Mouse (Mus musculus): Measurements from ENCODE around the gene Nrg4. TPM values are rescaled to one million over a fixed set of nuclear protein-coding genes. Genes with fewer than 3 reads are reported as not detected.

The Nrg4 gene
- polyA plus RNA-seq (2015; fragmentation: Nextera tagmentation; extraction: Ambion mirVana): 0.73 and 1.4 TPM in 2 replicates

DNA sequence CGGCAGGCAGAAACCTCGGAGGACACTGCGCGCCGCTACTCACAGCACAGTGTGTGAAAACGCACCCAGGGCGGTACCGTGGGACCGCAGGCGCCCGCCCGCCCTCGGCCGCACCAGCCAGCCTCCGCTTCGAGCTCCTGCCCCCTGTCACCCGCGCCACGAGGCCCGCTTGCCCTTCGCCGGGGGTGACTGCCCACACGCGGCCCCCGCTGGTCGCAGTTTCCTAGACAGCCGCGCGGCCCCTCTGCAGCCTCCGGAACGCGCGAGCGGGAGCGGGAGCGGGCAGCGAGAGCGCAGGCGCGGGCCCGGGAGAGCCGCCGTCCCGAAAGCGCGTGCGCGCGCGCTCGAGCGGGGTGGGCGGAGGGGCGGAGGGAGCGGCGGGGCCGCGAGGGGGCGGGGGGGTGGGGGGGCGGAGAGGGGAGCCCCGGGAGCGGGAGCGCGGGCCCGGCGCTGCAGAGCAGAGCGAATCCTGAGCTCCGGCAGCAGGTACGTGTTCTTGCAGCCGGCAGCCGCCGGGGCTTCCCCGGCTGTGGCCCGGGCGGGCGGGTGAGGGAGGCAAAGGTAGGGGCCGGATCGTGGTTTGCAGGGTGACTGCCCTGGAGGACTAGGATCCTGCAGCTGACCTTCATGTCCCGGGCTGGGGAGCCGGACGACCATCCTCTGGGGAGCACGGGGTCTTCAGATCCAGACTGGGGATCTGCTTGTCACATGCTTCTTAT, at the start of gene Nrg4, which contains the start of gene Tmem266:
Gene Nrg4, minus strand, starts transcription at position 330 of the 719 bp plus-strand sequence.
Gene Tmem266, plus strand, starts transcription at position 399 of the 719 bp plus-strand sequence.
- 0 out of 2 replicates have a peak within 1 kb of the TSS, but pooled peaks have one; percentile 26 for H3K27ac ChIP-seq
- peaks cover 62% of the 10 kb centered on the region for H3K27me3 ChIP-seq
- H3K9ac ChIP-seq: peak within 1 kb of the TSS; percentile 71
- no peaks in the 10 kb centered on the region for H3K36me3 ChIP-seq
- H3K4me2 ChIP-seq: peak within 1 kb of the TSS; percentile 93
- ATAC-seq (replicated peaks; ENCODE audit: insufficient number of reproducible peaks, insufficient read depth, low FRiP score, low read depth): peak; percentile 85
- peak within 1 kb of the TSS; percentile 74 for H3K4me3 ChIP-seq
- H3K4me1 ChIP-seq (replicated peaks): peaks cover 6% of the 10 kb centered on the region
- no peaks in the 10 kb centered on the region for H3K9me3 ChIP-seq (replicated peaks)
- WGBS: under 1% methylated on average over 74 of the region's 82 CpGs

DNA sequence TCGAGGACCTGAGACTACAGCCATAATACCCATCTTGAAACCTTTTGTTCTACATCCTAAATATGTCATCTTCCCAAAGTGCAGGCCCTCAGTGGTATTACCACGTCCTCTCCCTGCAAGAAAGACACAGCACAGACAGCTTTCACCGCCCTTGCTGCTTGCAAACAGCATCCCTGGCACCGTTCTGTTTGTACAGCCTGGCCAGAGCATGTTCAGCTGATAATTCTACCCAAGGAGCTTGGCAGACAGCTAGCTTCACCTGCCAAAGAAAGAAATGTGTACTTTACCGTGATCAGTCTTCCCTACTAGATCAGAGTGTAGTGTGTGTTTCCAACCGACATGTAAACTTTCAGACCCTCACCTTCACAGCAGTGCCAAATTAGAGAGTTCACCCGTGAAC, 45.3 kb upstream of the Nrg4 start:
- H3K4me3 ChIP-seq: no peak overlapping the region
- no peaks in the 10 kb centered on the region for H3K36me3 ChIP-seq
- no peak overlapping the region for H3K9ac ChIP-seq
- H3K4me1 ChIP-seq (replicated peaks): no peaks in the 10 kb centered on the region
- H3K9me3 ChIP-seq (replicated peaks): no peaks in the 10 kb centered on the region
- 62% methylated on average over 7 of the region's 7 CpGs for WGBS
- no peaks in the 10 kb centered on the region for H3K27me3 ChIP-seq
- no peak overlapping the region for H3K4me2 ChIP-seq
- no peak for ATAC-seq (replicated peaks; ENCODE audit: insufficient number of reproducible peaks, insufficient read depth, low FRiP score, low read depth)
- H3K27ac ChIP-seq: no peak overlapping the region

DNA sequence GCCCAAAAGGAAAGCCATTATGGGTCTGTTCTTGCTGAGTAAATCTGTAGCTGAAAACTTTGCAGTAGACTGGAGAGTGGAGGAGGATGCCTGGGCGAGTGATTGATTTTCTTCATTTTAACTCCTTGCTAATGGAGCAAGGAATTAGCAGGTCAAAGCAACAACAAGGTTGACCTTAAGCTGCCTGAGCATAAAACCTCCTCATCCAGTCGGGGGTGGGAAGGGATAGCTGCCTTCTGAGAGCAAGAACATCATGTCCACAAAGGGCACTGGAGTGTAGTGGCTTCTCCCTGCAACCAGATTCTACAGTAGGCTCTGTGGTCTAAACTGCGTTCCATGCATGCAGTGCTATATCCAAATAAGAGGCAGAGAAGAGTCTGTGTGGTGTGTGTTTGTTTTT, 41.4 kb upstream of the Nrg4 start:
- Histone ChIP-seq H3K27me3 (no peaks in the 10 kb centered on the region), H3K27ac (no peak overlapping the region), H3K4me3 (no peak overlapping the region), H3K9me3 (replicated peaks) (no peaks in the 10 kb centered on the region), H3K4me2 (no peak overlapping the region), H3K4me1 (replicated peaks) (no peaks in the 10 kb centered on the region), H3K36me3 (no peaks in the 10 kb centered on the region), H3K9ac (no peak overlapping the region)
- WGBS: 55% methylated on average over 3 of the region's 3 CpGs
- ATAC-seq (replicated peaks; ENCODE audit: insufficient number of reproducible peaks, insufficient read depth, low FRiP score, low read depth): no peak

DNA sequence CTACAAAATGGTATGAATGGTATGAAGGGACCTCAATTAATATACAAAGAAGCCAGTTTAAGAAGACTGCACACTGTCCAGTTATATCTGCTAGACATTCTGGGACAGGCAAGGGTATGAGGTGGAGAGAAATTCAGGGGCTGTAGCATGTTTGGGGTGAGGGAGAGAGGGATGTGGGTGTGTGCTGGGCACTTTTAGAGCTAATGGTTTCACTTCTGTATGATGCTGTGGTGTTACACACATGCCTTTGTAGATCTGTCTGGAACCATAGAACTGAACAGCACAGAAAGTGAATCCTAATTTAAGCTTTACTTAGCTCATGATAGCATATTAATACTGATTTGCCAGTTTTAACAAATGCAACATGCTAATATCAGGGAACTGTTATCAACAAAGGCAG, 37.1 kb upstream of the Nrg4 start:
- Histone ChIP-seq H3K36me3 (no peaks in the 10 kb centered on the region), H3K4me1 (replicated peaks) (no peaks in the 10 kb centered on the region), H3K4me2 (no peak overlapping the region), H3K9me3 (replicated peaks) (no peaks in the 10 kb centered on the region), H3K9ac (no peak overlapping the region), H3K27ac (no peak overlapping the region), H3K27me3 (no peaks in the 10 kb centered on the region), H3K4me3 (no peak overlapping the region)
- no peak for ATAC-seq (replicated peaks; ENCODE audit: insufficient number of reproducible peaks, insufficient read depth, low FRiP score, low read depth)

DNA sequence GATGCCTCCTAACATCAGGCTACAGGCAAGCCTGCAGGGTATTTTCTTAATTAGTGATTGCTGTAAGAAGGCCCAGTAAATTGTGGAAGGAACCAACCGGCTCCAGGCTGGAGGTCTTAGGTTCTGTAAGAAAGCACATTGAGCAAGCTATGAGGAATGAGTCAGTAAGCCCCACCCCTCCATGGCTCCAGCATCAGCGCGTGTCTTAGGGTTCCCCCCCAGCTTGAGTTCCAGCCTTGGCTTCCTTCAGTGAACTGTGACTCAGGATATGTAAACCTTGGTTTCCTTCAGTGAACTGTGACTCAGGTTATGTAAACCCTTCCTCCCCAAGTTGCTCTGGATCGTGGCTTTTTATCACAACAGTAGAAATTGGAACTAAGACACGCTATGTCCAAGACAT, 35.3 kb upstream of the Nrg4 start:
- Histone ChIP-seq H3K36me3 (no peaks in the 10 kb centered on the region), H3K4me3 (no peak overlapping the region), H3K9ac (no peak overlapping the region), H3K4me2 (no peak overlapping the region), H3K27me3 (no peaks in the 10 kb centered on the region), H3K27ac (no peak overlapping the region), H3K4me1 (replicated peaks) (no peaks in the 10 kb centered on the region), H3K9me3 (replicated peaks) (no peaks in the 10 kb centered on the region)
- ATAC-seq (replicated peaks; ENCODE audit: insufficient number of reproducible peaks, insufficient read depth, low FRiP score, low read depth): no peak
- WGBS: 74% methylated on average over 5 of the region's 5 CpGs

DNA sequence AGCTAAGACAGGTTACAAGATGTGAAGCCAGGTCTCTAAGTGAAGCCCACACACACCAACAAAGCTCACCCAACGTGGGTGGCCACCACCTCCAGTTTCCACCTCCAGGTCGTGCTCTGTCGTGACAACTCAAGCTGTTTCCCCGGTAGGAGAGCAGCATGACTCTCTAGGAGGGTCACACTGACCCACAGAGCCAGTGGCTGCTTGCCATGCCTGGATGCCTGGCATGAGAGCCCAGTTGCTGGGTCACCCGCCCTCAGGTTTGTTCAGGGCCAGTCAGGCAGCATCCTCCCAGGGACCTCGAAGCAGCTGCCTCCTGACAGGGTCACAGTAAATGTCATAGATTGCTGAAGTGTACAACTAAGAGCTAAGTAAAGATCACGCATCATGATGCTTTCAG, 34.2 kb upstream of the Nrg4 start:
- H3K4me3 ChIP-seq: no peak overlapping the region
- H3K4me2 ChIP-seq: no peak overlapping the region
- no peaks in the 10 kb centered on the region for H3K36me3 ChIP-seq
- H3K4me1 ChIP-seq (replicated peaks): no peaks in the 10 kb centered on the region
- H3K27me3 ChIP-seq: no peaks in the 10 kb centered on the region
- ATAC-seq (replicated peaks; ENCODE audit: insufficient number of reproducible peaks, insufficient read depth, low FRiP score, low read depth): no peak
- 52% methylated on average over 7 of the region's 7 CpGs for WGBS
- no peaks in the 10 kb centered on the region for H3K9me3 ChIP-seq (replicated peaks)
- no peak overlapping the region for H3K9ac ChIP-seq
- H3K27ac ChIP-seq: no peak overlapping the region

DNA sequence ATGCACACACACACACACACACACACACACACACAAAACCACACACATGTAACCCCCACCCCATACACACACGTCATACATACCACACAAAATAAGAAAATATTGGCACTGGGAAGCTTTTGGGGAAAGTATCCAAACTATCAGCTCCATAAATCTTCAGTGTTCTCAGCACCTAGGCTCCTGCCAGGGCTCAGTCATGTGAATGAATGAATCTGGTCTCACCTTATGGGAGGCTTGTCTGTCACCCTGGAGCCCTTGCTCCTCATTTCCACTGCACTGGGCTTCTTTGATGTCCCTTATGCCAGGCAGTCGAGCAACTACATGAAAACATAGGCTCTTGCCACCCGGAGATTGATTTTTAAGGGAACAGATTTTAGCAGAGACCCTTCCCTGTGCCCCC, 33.7 kb upstream of the Nrg4 start:
- Histone ChIP-seq H3K36me3 (no peaks in the 10 kb centered on the region), H3K9me3 (replicated peaks) (no peaks in the 10 kb centered on the region), H3K27ac (no peak overlapping the region), H3K9ac (no peak overlapping the region), H3K4me3 (no peak overlapping the region), H3K27me3 (no peaks in the 10 kb centered on the region), H3K4me1 (replicated peaks) (no peaks in the 10 kb centered on the region), H3K4me2 (no peak overlapping the region)
- ATAC-seq (replicated peaks; ENCODE audit: insufficient number of reproducible peaks, insufficient read depth, low FRiP score, low read depth): no peak
- 73% methylated on average over 3 of the region's 3 CpGs for WGBS

DNA sequence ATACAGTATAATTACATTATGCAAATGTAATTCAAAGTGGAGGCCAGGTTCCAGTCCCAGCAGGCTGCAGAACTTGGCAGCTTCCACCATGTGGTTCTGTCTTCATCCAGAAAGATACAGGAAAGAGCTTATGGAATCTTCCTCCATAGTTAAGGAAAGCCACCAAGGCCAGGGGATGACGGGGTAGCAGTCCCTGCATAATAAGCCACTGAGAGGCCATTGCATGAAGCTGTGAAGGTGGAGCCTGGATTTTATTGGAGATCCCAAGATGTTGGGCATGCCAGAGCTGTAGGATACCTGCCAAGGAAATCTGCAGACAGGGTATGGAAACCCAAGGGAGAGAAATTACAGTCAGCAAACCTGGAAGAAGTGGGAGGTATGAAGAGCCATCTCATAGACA, 30.5 kb upstream of the Nrg4 start:
- Histone ChIP-seq H3K9ac (no peak overlapping the region), H3K36me3 (no peaks in the 10 kb centered on the region), H3K9me3 (replicated peaks) (no peaks in the 10 kb centered on the region), H3K4me2 (no peak overlapping the region), H3K27me3 (no peaks in the 10 kb centered on the region), H3K27ac (no peak overlapping the region), H3K4me1 (replicated peaks) (no peaks in the 10 kb centered on the region), H3K4me3 (no peak overlapping the region)
- no peak for ATAC-seq (replicated peaks; ENCODE audit: insufficient number of reproducible peaks, insufficient read depth, low FRiP score, low read depth)
- 76% methylated on average over 1 of the region's 1 CpGs for WGBS

DNA sequence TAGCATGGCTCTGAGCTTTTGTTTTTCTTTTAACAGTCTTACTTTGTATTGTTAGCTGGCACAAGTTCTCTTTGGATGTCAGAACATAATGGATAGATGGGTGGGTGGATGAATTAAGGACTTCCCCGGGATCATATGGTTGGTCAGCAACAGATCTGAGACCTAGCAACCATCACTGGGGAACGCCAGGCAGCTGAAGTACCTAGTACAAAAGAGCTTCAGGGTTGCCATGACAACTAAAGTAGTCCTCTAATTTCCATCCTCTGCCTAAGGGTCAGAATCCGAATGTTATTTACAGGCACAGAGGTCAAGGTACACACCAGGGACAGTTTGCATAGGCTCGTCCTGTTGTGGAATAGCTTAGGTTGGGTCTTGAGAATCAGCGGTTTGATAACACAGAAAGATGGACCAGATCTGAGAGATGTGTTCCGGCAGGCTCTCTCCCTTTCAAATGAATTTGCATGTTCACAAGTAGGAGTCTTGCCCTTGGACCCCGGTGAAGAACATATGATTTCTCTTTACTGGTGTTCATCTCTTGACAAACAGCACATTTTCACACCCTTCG, 28.7 kb upstream of the Nrg4 start:
- no peak overlapping the region for H3K9ac ChIP-seq
- no peaks in the 10 kb centered on the region for H3K27me3 ChIP-seq
- no peaks in the 10 kb centered on the region for H3K4me1 ChIP-seq (replicated peaks)
- no peaks in the 10 kb centered on the region for H3K9me3 ChIP-seq (replicated peaks)
- WGBS: 71% methylated on average over 8 of the region's 8 CpGs
- H3K4me3 ChIP-seq: no peak overlapping the region
- no peak overlapping the region for H3K4me2 ChIP-seq
- H3K36me3 ChIP-seq: no peaks in the 10 kb centered on the region
- no peak overlapping the region for H3K27ac ChIP-seq
- ATAC-seq (replicated peaks; ENCODE audit: insufficient number of reproducible peaks, insufficient read depth, low FRiP score, low read depth): no peak

DNA sequence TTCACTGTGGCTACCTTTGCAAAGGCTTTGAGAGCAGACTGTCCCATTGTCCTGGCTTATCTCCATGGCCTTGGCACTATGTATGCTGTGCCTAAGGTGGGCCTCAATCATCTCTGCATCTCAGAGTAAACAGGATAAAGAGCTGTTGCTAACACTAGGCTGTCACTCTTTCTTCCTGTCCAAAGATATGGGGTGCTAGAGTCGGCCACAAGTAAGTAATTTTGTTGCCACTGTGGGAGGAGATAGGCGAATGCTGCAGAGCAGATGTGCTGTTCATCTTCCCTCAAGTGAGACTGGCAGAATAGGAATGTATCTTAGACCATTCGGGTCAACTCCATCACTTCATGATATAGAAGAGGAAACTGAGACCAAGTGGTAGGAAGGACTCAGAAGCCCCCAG, 28.0 kb upstream of the Nrg4 start:
- Histone ChIP-seq H3K9me3 (replicated peaks) (no peaks in the 10 kb centered on the region), H3K4me1 (replicated peaks) (no peaks in the 10 kb centered on the region), H3K27me3 (no peaks in the 10 kb centered on the region), H3K27ac (no peak overlapping the region), H3K4me3 (no peak overlapping the region), H3K4me2 (no peak overlapping the region), H3K9ac (no peak overlapping the region), H3K36me3 (no peaks in the 10 kb centered on the region)
- 65% methylated on average over 3 of the region's 3 CpGs for WGBS
- ATAC-seq (replicated peaks; ENCODE audit: insufficient number of reproducible peaks, insufficient read depth, low FRiP score, low read depth): no peak

DNA sequence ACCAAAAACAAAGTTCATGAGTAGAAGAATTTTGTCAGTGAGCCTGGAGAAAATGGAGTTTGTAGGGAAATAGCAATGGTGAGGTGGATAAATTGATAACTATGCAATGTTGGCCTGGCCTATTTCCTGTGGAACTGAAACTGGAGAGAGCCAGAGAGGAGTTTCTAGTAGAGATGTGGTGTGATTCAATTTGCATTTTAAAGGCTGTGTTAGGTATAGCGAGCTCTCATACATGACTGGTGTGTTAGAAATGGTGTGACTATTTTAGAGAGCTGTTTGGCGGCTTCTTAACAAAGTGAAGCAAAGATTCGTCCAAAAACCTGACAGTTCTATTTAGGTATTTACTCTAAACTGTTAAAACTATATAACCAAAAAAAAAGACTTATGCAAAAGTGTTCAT, 22.0 kb upstream of the Nrg4 start:
- Histone ChIP-seq H3K9ac (no peak overlapping the region), H3K9me3 (replicated peaks) (no peaks in the 10 kb centered on the region), H3K4me2 (no peak overlapping the region), H3K27me3 (no peaks in the 10 kb centered on the region), H3K4me1 (replicated peaks) (no peaks in the 10 kb centered on the region), H3K4me3 (no peak overlapping the region), H3K27ac (no peak overlapping the region), H3K36me3 (no peaks in the 10 kb centered on the region)
- 76% methylated on average over 3 of the region's 3 CpGs for WGBS
- no peak for ATAC-seq (replicated peaks; ENCODE audit: insufficient number of reproducible peaks, insufficient read depth, low FRiP score, low read depth)

DNA sequence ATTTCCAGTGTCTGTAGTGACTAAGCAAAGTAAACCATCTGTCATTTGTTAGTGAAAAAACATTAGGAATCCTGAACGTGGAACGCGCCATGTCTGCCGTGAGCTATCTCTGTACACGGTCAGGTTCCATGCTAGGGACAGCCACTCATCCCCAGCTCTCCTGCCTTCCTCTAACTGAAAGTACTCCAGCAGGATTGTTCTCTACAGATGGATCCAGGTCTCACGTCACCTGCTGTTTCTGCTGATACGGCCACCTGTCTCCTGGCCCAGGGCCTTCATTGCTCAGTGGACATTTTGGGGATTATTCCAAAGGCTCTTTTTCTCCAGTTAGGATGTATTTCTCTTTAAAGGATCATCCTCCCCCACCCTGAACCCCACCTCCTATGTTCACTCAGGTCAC, 18.7 kb upstream of the Nrg4 start:
- Histone ChIP-seq H3K4me1 (replicated peaks) (no peaks in the 10 kb centered on the region), H3K4me3 (no peak overlapping the region), H3K4me2 (no peak overlapping the region), H3K9me3 (replicated peaks) (no peaks in the 10 kb centered on the region), H3K27me3 (no peaks in the 10 kb centered on the region), H3K27ac (no peak overlapping the region), H3K36me3 (no peaks in the 10 kb centered on the region), H3K9ac (no peak overlapping the region)
- 86% methylated on average over 7 of the region's 7 CpGs for WGBS
- ATAC-seq (replicated peaks; ENCODE audit: insufficient number of reproducible peaks, insufficient read depth, low FRiP score, low read depth): no peak
